Mouse (Mus musculus) C2C12 (cell line): ENCODE data around the gene AI467606. TPM values are rescaled to one million over a fixed set of nuclear protein-coding genes. Genes with fewer than 3 reads are reported as not detected.

Experiments used
- H3K27me3 ChIP-seq: one replicate; pipeline ENCODE4 v1.6.1; 2011; ENCODE audit not compliant: control insufficient read depth, insufficient read depth, insufficient read length
- H3K36me3 ChIP-seq: one replicate; pipeline ENCODE4 v1.6.1; 2011; ENCODE audit not compliant: control insufficient read depth, insufficient read depth
- H3K4me3 ChIP-seq: one replicate; pipeline ENCODE4 v1.5.1; 2011; ENCODE audit warnings: mild to moderate bottlenecking, control low read depth; ENCODE audit not compliant: poor library complexity, insufficient read depth, severe bottlenecking
- H3K79me2 ChIP-seq: one replicate; pipeline ENCODE4 v1.6.1; 2011; ENCODE audit not compliant: control insufficient read depth, insufficient read depth
- H3K79me3 ChIP-seq: one replicate; pipeline ENCODE4 v1.6.1; 2011; ENCODE audit warnings: low read depth, control low read depth
- H3ac ChIP-seq: one replicate; pipeline ENCODE3; 2011; ENCODE audit warnings: low read depth; ENCODE audit not compliant: control insufficient read depth, insufficient read length
- CEBPB ChIP-seq: IDR thresholded peaks from one replicate; pipeline ENCODE4 v1.6.1; 2011; ENCODE audit warnings: low read depth, mild to moderate bottlenecking, control low read depth, moderate library complexity
- CTCF ChIP-seq: IDR thresholded peaks from one replicate; pipeline ENCODE4 v1.5.1; 2011; ENCODE audit not compliant: control insufficient read depth, insufficient read depth, insufficient read length
- FOSL1 ChIP-seq: IDR thresholded peaks from one replicate; pipeline ENCODE4 v1.8.0; 2011; ENCODE audit warnings: mild to moderate bottlenecking, low read length; ENCODE audit not compliant: poor library complexity, insufficient read depth, severe bottlenecking
- MAX ChIP-seq: IDR thresholded peaks from one replicate; pipeline ENCODE4 v1.6.1; 2011; ENCODE audit warnings: mild to moderate bottlenecking, control low read depth
- MYOD1 ChIP-seq: IDR thresholded peaks from one replicate; pipeline ENCODE4 v1.6.1; 2011; ENCODE audit warnings: low read depth; ENCODE audit not compliant: control insufficient read depth, insufficient read length
- MYOG ChIP-seq: IDR thresholded peaks from one replicate; pipeline ENCODE4 v1.6.1; 2011; ENCODE audit not compliant: control insufficient read depth, insufficient read length; ENCODE audit errors: extremely low read depth
- USF1 ChIP-seq: IDR thresholded peaks from one replicate; pipeline ENCODE4 v1.6.1; 2011; ENCODE audit warnings: low read depth, mild to moderate bottlenecking, control low read depth, moderate library complexity
- polyA plus RNA-seq: library from polyadenylated mRNA; unstranded; fragments of >200 nt; fragmentation: generic; extraction: Trizol; gene quantifications from one replicate; pipeline ENCODE4 v1.2.1, GENCODE M21; 2012; ENCODE audit warnings: missing spikeins

Gene AI467606
- polyA plus RNA-seq, 1 experiment: 34.0 TPM

DNA sequence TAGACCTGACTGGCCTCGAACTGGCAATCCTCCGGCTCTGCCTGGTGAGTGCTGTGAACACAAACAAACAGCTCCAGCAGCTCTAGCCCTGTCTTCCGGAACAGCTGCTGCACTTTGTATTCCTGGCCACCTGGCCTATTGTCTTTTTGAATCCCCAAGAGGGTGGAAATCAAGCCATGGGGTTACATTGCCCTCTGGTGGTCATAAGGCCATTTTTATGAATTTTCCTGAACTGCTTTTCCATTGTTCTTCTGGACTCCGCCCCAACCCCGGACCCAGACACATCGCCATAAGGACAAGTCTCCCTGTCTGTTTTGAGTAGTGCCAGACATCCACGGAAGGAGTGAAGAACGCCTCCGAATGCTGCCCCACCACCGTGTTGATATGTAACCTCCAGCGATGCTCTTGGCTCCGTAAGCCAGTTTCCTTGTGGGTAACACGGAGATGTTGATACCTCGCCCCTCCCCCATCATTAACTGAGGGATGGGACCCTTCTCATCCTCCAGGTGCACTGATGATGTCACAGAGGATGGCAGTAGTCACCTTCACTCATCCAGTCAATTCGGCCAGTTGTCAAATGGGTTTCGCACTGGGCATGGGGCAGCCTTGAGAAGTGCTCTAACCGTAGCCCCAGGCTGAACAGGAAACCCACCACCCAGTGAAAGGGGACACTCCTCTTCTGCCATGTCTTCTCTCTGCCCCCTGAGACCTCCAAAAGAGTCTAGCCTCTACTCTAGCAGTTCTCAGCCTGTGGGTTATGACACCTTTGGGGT, 13.6 kb downstream of the AI467606 start:
- TF ChIP-seq CTCF (peak; percentile 20), MAX (peak; percentile 43), USF1 (no peak), FOSL1 (no peak), CEBPB (no peak), MYOG (no peak), MYOD1 (peak; percentile 89)

DNA sequence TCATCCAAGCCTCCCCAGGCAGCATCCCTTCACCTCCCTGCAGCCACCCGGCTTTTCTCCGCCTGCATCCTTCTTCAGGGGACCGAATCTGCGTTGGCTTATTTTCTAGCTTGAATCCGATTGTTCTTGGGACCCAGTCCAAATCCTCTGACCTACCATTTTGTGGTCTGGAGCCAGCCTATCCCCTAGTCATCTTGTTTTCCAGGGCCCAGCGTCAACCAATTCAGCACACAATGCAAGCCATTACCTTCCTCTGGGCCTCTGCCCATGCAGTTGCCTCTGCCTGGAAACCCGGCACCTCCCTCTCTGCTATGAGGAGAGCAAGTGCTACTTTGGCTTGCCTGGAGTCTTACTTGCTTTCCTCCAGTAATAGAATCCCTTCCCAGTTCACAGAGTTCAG, 14.4 kb downstream of the AI467606 start:
- TF ChIP-seq MYOG (no peak), CEBPB (no peak), CTCF (no peak), FOSL1 (no peak), USF1 (no peak), MAX (no peak), MYOD1 (no peak)
- Histone ChIP-seq H3K4me3 (no peak overlapping the region), H3K79me3 (no peaks in the 10 kb centered on the region), H3K27me3 (peaks cover 8% of the 10 kb centered on the region), H3K79me2 (no peaks in the 10 kb centered on the region), H3K36me3 (no peaks in the 10 kb centered on the region), H3ac (no peak overlapping the region)

More for the DNA sequence above, 13.6 kb downstream of the AI467606 start:
- H3K4me3 ChIP-seq: no peak overlapping the region
- H3K79me2 ChIP-seq: no peaks in the 10 kb centered on the region
- H3ac ChIP-seq: peak overlapping the region; percentile 31
- H3K79me3 ChIP-seq: no peaks in the 10 kb centered on the region
- H3K36me3 ChIP-seq: no peaks in the 10 kb centered on the region
- H3K27me3 ChIP-seq: peaks cover 8% of the 10 kb centered on the region

DNA sequence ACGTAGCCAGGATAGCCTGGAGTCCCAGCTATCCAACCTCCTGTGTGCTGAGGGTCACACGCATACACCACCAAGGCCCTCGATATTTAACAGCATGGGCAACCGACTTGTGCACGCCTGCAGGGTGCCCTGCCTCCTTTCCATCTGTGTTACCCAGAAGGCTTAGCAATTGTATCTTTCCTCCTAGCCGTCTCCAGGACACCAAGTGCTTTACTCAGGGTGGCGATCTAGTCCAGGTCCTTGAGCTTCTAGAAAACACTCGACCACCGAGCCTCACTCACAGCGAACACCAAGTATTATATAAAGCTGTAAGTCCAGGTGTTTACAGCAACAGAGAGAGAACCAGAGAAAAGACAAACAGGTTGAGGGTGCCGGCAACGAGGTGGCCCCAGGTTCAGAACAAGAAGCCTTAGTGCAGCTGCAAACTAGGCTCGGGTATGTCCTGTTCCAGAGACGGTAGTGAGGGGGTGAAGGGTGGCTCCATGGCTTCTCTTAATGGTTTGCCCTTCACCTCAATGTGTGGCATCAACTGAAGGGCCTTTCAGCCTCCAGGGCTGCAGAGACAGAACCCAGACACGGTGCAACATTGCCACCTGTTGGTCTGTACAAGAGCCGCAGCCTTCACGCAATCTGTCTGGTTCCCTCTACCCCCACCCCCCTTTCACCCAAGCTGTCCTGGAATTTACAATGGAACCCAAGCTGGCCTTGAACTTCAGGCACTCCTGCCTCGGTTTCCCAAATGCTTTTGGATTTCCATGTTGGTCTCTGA, 19.3 kb downstream of the AI467606 start:
- H3K27me3 ChIP-seq: peaks cover 8% of the 10 kb centered on the region
- no peaks in the 10 kb centered on the region for H3K36me3 ChIP-seq
- no peaks in the 10 kb centered on the region for H3K79me3 ChIP-seq
- H3K79me2 ChIP-seq: no peaks in the 10 kb centered on the region
- H3ac ChIP-seq: no peak overlapping the region
- H3K4me3 ChIP-seq: no peak overlapping the region
- TF ChIP-seq FOSL1: no peak
- peak; percentile 93 for TF ChIP-seq CTCF
- TF ChIP-seq CEBPB: no peak

DNA sequence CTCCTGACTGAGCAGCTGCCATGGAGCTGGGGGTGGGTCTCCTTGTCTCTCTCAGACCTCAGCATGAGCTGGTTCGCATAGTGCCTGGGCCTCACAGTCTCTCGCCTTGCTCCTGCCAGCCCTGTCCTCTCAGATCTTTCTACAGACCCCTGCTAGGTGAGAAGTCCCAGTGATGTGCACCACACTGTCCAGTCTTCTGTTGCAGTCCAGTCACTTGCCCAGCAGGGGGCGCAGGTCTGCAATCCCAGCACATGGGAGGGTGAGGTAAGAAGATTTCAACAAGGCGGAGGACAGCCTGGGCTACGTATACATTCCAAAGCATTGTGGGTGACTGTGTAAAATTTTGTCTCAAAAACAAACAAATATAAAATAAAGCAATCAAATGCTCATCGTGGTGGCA, 20.3 kb downstream of the AI467606 start:
- Histone ChIP-seq H3K4me3 (no peak overlapping the region), H3K27me3 (peaks cover 8% of the 10 kb centered on the region), H3ac (no peak overlapping the region), H3K36me3 (no peaks in the 10 kb centered on the region), H3K79me2 (no peaks in the 10 kb centered on the region), H3K79me3 (no peaks in the 10 kb centered on the region)
- no peak for TF ChIP-seq MYOD1
- peak; percentile 67 for TF ChIP-seq CTCF

DNA sequence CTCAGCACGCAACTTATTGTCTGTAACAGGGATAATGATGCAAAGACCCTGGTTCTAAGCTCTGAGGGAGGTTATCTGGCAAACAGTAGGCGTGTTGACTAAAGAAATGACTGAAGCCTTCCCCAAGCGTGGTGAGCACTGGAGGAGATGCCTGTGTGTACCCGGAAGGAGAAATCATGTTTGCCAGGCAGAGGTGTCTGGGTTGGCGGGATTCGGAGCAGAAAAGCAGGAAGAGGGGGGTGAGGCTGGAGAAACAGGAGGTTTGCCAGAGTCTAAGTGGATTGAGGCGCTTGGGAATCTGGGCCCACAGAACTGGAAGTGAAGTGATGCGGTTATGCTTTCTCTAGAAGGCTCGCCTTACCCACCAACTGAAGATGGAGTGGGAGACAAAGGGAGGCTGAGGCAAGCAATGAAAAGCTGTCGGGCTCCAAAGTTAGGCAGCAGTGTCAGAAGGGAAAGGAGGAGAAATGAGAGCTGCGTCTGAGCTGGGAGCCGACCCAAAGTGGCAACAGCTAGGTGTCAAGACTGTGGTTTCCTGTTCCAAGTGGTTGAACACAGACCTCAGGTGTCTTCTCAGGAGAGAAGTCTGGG, 21.2 kb downstream of the AI467606 start:
- Histone ChIP-seq H3K4me3 (no peak overlapping the region), H3K36me3 (no peaks in the 10 kb centered on the region), H3K79me3 (no peaks in the 10 kb centered on the region), H3ac (no peak overlapping the region), H3K27me3 (peaks cover 8% of the 10 kb centered on the region), H3K79me2 (no peaks in the 10 kb centered on the region)
- TF ChIP-seq MYOG (no peak), MAX (no peak), CTCF (no peak), FOSL1 (no peak), MYOD1 (no peak), CEBPB (no peak), USF1 (no peak)
